Mouse (Mus musculus) T-helper 1 cell (primary cell): Measurements from ENCODE around the gene Slc17a4.

Source experiments
- in situ Hi-C: fragments of 300-600 bp; cut with MboI, MseI; formaldehyde crosslinking; loops from one replicate; pipeline ENCODE4 v1.15.1; 2025; ENCODE audit warnings: high pct_unique_total_duplicates

Slc17a4 gene

GRCm38 (mm10) chr13:23914376-23915167, at the start of gene Slc17a4:
TSS of gene Slc17a4 (minus strand) at chr13:23915009.
- in situ Hi-C loops: no loop called here

- in situ Hi-C loops: no loop called here
These were observed 45.0 kb upstream of the Slc17a4 start for GRCm38 (mm10) chr13:23959776-23960175.

GRCm38 (mm10) chr13:23950928-23951327, 36.1 kb upstream of the Slc17a4 start:
- in situ Hi-C loops: no loop called here

GRCm38 (mm10) chr13:23949484-23950246, 34.9 kb upstream of the Slc17a4 start:
- in situ Hi-C loops: no loop called here

GRCm38 (mm10) chr13:23946254-23946653, 31.4 kb upstream of the Slc17a4 start:
- in situ Hi-C loops: no loop called here

GRCm38 (mm10) chr13:23942861-23943260, 28.1 kb upstream of the Slc17a4 start:
- in situ Hi-C loops: no loop called here

GRCm38 (mm10) chr13:23940291-23940690, 25.5 kb upstream of the Slc17a4 start:
- in situ Hi-C loops: no loop called here

- in situ Hi-C loops: no loop called here
These were observed 23.9 kb upstream of the Slc17a4 start for GRCm38 (mm10) chr13:23938699-23939098.

- in situ Hi-C loops: no loop called here
These were observed 19.4 kb upstream of the Slc17a4 start, which contains the start of gene Hist1h2aa for GRCm38 (mm10) chr13:23934211-23934520. TSS of gene Hist1h2aa (plus strand) at chr13:23934462.

GRCm38 (mm10) chr13:23933421-23934210, 18.8 kb upstream of the Slc17a4 start, which contains the start of gene Hist1h2ba:
TSS of gene Hist1h2ba (minus strand) at chr13:23934156.
- in situ Hi-C loops: no loop called here

GRCm38 (mm10) chr13:23930904-23931303, 16.1 kb upstream of the Slc17a4 start:
- in situ Hi-C loops: no loop called here

GRCm38 (mm10) chr13:23930461-23930860, 15.7 kb upstream of the Slc17a4 start:
- in situ Hi-C loops: no loop called here

- in situ Hi-C loops: no loop called here
These were observed 13.8 kb upstream of the Slc17a4 start for GRCm38 (mm10) chr13:23928637-23929036.

GRCm38 (mm10) chr13:23925792-23926191, 11.0 kb upstream of the Slc17a4 start:
- in situ Hi-C loops: no loop called here

- in situ Hi-C loops: no loop called here
These were observed 2.9 kb upstream of the Slc17a4 start for GRCm38 (mm10) chr13:23917674-23918073.

- in situ Hi-C loops: no loop called here
These were observed 1.3 kb upstream of the Slc17a4 start for GRCm38 (mm10) chr13:23916132-23916531.

- in situ Hi-C loops: no loop called here
These were observed 960 bp downstream of the Slc17a4 start for GRCm38 (mm10) chr13:23913791-23914306.

- in situ Hi-C loops: no loop called here
These were observed 3.5 kb downstream of the Slc17a4 start for GRCm38 (mm10) chr13:23911335-23911734.

GRCm38 (mm10) chr13:23910121-23910520, 4.7 kb downstream of the Slc17a4 start:
- in situ Hi-C loops: no loop called here

GRCm38 (mm10) chr13:23906906-23907305, 7.9 kb downstream of the Slc17a4 start:
- in situ Hi-C loops: no loop called here

- in situ Hi-C loops: no loop called here
These were observed 16.6 kb downstream of the Slc17a4 start for GRCm38 (mm10) chr13:23898242-23898641.

GRCm38 (mm10) chr13:23893269-23893593, 21.6 kb downstream of the Slc17a4 start:
- in situ Hi-C loops: no loop called here
